Mouse (Mus musculus) gastrocnemius, postnatal 36 days (tissue): ENCODE results near the gene Ccdc181. TPM values are rescaled to one million over a fixed set of nuclear protein-coding genes. Genes with fewer than 3 reads are reported as not detected.

Experiments
- DNase-seq, 2 experiments: peaks; one replicate each; pipeline ENCODE4 v3.0.0; 2022
- intact Hi-C: fragments of 180-260 bp; cut with DNase I; formaldehyde crosslinking; loops from one replicate; pipeline ENCODE4 v1.15.1; 2025
- total RNA-seq, 2 experiments: library from RNA; stranded (reverse); gene quantifications; 2 replicates each; pipeline ENCODE4 v1.2.3; 2021

Gene Ccdc181
- total RNA-seq, 2 experiments from 2014 or later: 8.8 to 9.1 TPM

DNA sequence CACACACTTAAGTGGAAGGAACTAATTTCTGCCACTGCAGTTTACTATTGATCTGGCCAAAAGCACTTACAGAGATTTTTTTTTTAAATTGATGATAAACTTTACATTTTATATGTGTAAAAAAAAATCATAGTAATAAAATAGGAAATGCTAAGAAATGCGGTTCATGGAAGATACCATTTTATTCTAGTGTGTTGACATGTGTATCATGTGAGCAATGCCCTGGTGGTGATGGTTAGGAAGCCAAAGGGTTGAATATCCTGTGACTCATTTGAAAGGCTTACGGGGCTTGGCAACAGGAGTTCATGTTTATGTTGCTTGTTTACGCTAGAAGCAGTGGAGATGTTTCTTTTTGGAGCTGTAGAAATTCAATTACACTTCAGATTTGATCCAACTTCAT lies 1.2 kb downstream of the Ccdc181 start:
- DNase-seq: no peak
- intact Hi-C loops: no loop called here

- DNase-seq: no peak
- intact Hi-C loops: no loop called here
These were observed 3.9 kb downstream of the Ccdc181 start for GRCm38 (mm10) chr1:164279332-164279731.

DNA sequence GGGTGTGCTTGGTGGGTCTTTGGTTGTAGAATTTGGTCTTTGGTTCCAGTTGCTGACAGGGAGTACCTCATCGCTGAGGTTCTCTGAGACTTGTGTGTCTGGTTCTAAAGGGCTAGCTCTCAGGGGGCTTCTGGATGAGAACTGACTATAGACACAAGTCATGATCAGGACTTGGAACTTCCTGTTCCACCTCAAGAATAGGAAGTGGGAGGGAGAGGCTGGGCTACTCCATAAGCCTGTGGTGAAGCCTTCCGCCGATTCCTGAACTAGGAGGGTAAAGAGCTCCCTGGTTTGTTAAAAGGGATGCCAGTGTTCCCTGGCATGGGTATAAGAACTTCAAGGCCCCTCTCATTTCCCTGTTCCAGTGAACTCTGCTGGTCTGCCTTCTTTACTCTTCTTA lies 8.6 kb downstream of the Ccdc181 start:
- no peak for DNase-seq
- intact Hi-C loops: no loop called here

DNA sequence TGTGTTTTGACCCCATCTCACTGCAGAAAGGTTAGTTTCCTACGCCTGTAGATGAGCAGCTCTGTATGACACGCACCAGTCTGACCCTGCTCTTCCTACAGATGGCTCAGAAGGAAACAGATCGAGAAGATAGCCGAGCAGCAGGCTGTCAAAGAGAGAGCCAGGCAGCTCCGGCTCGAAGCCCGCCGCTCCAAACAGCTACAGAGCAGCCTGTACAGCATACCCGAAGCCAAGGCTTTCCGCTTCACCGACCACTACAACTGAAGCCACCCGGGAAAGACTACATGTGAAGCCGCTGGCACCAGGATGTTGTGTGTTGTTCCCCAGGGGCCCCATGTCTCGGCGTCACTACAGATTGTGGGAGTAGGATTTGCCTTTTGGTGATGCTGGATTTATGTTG lies 12.0 kb downstream of the Ccdc181 start:
- no peak for DNase-seq
- intact Hi-C loops: no loop called here

- intact Hi-C loops: no loop called here
- DNase-seq: no peak
These were observed 16.7 kb downstream of the Ccdc181 start for GRCm38 (mm10) chr1:164292040-164292439.

- intact Hi-C loops: no loop called here
- DNase-seq: no peak
These were observed 18.7 kb downstream of the Ccdc181 start for GRCm38 (mm10) chr1:164294071-164294470.

- DNase-seq: no peak
- intact Hi-C loops: no loop called here
These were observed 21.1 kb downstream of the Ccdc181 start for GRCm38 (mm10) chr1:164296473-164296872.

DNA sequence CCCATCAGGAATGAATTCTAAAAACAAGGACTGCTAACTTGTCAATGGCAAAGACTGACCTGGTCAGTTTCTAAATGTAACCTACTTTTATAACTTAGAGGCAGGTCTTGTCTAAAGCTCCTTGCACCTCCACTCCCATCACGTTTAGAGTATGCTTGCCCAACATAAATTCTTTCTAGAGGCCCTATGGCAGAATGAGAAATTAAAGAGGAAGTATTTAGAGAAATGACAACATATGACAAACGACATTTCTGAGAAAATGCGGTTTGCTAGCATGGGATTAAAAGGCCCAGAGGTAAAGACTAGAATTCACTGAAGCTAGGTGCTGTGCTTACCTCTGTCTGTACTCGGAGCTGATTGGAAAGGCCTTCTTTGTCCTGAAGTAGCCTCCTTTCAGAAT lies 26.6 kb downstream of the Ccdc181 start:
- intact Hi-C loops: no loop called here
- no peak for DNase-seq

DNA sequence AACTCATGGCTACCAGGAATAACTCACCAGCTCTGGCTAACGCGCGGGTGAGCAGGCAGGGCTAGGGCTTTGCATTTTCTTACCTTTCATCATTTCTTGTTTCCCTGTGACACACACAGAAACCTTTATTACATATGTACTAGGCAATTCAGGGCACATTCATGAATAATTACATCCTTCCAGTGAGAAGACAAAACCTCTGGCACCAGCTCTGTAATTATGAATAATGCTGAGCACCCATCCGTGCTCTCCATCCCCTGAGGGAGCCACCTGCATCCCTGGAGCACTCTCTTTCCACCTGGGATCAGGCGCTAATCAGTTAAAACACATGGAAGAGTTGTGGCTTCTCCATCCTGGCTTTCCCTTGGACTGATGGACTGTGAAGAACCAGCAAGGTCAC lies 28.4 kb downstream of the Ccdc181 start, which contains the start of gene Nme7:
Gene Nme7 (plus strand): TSS at position 301 of the 400 bp plus-strand sequence.
- intact Hi-C loops: no loop called here
- DNase-seq: no peak

- DNase-seq: peak; percentile 91 to 95
These were observed 31.9 kb downstream of the Ccdc181 start, which contains the start of gene Blzf1 for GRCm38 (mm10) chr1:164307124-164307751. TSS of gene Blzf1 (minus strand) at chr1:164307489.

DNA sequence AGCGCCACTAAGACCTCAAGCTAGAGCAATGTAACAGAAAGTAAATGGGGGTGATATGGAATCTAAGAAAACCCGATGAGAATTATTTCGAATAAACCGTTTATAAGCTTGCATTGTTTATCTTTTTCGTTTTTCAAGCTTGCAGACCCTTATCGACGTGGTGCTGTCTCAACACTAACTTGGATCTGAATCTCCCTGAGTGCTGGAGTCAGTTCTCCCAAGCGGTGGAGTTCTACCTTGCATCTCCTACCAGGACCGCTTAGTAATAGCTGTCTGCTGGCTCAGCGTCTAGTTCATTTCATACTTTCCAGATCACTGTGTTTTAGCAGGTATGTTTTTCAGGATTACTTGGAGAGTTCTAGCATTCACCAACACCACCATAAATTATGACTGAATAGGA lies 32.5 kb downstream of the Ccdc181 start:
- DNase-seq: no peak
- intact Hi-C loops: loop anchor here (5.0 kb wide), 1 partner anchor 56 kb away; no protein-coding TSS in a partner anchor

More at GRCm38 (mm10) chr1:164307124-164307751, 31.9 kb downstream of the Ccdc181 start, which contains the start of gene Blzf1:
- intact Hi-C loops: loop anchor here (5.0 kb wide), 1 partner anchor 55 kb away; no protein-coding TSS in a partner anchor

DNA sequence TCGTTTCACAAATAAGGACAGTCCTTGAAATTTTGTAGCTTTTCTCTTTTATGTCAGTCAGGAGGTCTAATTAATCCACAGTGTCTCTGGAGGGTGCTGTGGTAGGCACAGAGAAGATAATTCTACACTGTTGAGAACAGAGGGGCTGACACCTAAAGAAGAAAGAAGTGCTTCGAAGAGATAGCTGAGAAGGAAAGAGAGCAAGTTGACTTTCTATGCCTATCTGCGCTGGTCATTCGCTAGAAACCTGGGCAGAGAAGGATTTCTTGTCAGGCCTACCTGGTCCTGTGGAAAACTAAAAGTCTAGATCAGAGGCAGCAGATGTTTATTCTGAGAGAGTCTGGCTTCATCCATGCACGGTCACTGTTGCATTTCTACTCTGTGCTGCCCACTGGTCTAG lies 38.7 kb downstream of the Ccdc181 start:
- intact Hi-C loops: loop anchor here (10.0 kb wide), 1 partner anchor 1001 kb away; no protein-coding TSS in a partner anchor
- no peak for DNase-seq

DNA sequence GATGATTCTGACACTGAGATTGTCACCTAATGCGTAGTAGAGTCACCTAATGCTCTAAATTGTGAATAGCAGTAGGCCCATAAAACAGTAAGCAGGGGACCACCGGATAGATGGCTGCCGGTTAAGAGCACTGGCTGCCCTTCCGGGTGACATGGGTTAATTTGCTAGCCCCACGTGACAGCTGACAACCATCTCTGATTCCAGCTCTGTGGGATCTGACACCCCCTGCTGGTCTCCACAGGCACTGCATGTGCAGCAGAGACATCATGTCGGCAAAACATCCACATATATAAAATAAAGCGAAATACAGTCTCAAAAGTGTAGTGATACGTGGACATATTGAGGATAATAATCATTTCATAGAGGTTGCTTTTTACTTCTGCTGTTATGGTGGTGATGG lies 39.9 kb downstream of the Ccdc181 start:
- intact Hi-C loops: loop anchor here (5.0 to 10.0 kb wide), 2 partner anchors 722 to 1000 kb away; no protein-coding TSS in a partner anchor
- DNase-seq: peak; percentile 12 to 22

DNA sequence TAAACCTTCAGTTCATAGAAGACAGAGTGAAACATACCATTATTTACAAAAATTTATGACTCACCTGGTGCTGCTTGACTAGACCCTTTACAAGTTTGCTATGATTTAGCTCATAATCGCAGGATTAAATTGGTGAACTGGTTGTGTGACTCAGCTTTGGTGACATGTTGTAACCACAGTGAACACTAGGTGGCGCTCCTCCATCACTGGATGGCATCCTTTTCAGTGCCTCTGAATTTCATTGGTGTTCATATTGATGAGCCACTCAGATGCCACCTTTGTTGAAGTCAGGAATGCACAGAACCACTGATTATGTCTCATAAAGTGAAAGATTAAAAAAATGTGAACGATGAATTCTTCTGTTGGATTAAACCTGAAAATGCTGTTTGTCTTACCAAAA lies 41.3 kb downstream of the Ccdc181 start:
- DNase-seq: peak; percentile 30 to 55
- intact Hi-C loops: loop anchor here (2.0 to 10.0 kb wide), 4 partner anchors 588 to 998 kb away; no protein-coding TSS in a partner anchor

DNA sequence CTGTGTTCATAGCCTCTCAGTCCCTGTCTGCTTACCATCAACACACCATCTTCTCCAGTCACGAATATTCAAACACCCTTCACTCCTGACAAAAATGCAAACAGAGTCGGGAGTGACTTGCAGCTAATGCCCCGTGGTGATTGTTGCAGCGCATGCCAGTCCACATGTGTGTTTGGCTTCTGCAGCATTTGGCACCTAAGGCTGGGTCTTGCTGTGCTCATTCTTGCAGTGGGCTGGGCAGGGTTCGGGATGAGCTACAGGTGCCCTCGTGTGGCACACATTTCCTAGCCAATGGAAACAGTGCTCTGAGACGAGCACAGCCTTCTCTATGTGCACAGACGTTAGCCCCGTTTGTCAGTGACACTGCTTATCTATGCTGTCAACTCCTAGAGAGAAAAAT lies 41.9 kb downstream of the Ccdc181 start:
- no peak for DNase-seq
- intact Hi-C loops: loop anchor here (2.0 to 10.0 kb wide), 4 partner anchors 588 to 998 kb away; no protein-coding TSS in a partner anchor

DNA sequence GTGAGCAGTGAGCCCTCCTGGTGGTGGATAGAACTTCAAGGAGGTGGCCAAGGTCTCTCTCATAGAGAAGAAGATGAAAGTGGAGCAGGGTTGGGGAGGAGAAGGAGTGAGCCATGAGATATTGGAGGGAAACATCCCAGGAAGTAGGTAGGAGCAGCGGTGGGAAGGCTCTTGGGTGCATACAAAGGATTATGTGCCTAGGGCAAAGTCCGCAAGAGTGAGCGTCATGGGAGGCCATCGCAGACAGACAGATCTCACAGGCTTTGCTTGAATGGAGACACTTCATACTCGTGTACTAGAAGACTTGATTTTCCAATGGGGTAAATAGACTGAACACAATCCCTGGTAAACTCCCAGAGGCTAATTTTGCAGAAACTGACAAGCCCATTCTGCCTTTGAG lies 43.1 kb downstream of the Ccdc181 start:
- no peak for DNase-seq
- intact Hi-C loops: loop anchor here (5.0 to 10.0 kb wide), 2 partner anchors 719 to 996 kb away; no protein-coding TSS in a partner anchor

GRCm38 (mm10) chr1:164319542-164320140 lies 44.3 kb downstream of the Ccdc181 start:
- no peak for DNase-seq
- intact Hi-C loops: loop anchor here (5.0 to 10.0 kb wide), 2 partner anchors 718 to 995 kb away; no protein-coding TSS in a partner anchor

DNA sequence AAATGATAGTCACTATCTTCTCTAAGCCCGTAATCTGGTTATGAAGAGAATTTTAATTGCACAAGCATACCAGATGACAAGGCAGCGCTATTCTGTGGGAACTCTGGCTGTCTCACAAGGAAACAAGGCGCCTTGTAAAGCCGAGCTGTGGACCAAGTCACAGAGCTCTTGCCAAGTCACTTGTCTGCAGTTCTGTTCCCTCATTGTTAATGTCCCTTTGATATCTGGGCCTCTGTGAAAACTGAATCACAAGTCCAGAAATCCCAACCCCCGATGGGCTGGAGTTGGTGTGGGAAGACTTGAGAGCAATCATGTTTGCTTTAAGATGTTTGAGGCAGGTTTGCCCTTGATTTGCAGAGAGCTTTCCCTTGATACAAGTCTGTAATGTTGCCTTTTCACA lies 45.3 kb downstream of the Ccdc181 start:
- intact Hi-C loops: no loop called here
- no peak for DNase-seq

DNA sequence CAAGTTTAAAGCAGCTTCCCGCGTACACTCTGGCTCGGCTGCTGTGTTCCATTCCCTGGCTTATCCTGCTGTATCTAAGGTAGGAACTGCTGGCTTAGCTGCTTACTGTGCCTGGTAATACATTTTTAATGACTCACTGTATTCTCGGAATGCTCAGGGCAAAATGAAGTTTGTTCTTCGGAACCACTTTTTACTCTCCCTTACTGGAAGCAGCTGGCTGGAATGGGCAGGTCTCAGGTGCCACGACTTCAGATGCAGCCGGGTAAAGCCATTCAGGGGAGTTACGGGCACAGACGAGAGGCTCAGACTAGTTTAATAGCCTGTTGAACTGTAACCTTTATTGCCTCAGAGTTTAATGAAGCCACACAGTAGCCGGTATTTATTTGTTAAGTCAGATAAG lies 46.0 kb downstream of the Ccdc181 start:
- intact Hi-C loops: no loop called here
- no peak for DNase-seq

GRCm38 (mm10) chr1:164322987-164323650 lies 47.7 kb downstream of the Ccdc181 start:
- intact Hi-C loops: no loop called here
- DNase-seq: no peak

DNA sequence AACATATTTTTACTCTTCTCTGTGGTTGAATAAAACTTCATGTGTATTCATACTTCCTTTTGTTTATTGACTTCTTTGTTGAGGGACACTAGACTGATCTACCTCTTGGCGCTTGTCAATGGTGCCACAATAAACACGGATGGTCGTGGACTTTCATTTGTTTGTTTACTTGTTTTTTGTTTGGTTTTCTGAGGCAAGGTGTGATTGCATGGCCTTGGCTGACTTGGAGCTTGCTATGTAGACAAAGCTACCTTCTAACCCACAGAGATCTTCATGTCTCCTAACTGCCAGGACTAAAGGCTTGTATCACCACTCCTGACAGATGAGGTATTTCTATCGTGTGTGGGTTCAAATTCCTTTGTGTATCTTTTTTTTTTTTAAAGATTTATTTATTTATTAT lies 48.8 kb downstream of the Ccdc181 start:
- no peak for DNase-seq

More for the DNA sequence above, 48.8 kb downstream of the Ccdc181 start:
- intact Hi-C loops: no loop called here
